Mouse (Mus musculus) stomach, embryonic 16.5 days (tissue): Measurements from ENCODE around the gene Dgcr2. TPM values are rescaled to one million over a fixed set of nuclear protein-coding genes. Genes with fewer than 3 reads are reported as not detected.

Experiments
- ATAC-seq: fragments of 200-750 bp; cut with Nextera tagmentation; 2 replicates; pipeline ENCODE4 v1.8.0; 2017; ENCODE audit warnings: moderate number of reproducible peaks, moderate TSS enrichment; ENCODE audit not compliant: insufficient read depth, low FRiP score
- H3K27ac ChIP-seq: fragments of 300-500 bp; sonication (generic); 2 replicates; pipeline ENCODE4 v1.5.1; 2014; ENCODE audit warnings: low read length
- H3K27me3 ChIP-seq: fragments of 300-500 bp; sonication (generic); 2 replicates; pipeline ENCODE4 v1.6.1; 2014; ENCODE audit warnings: low read length, control low read depth, mixed read lengths; ENCODE audit not compliant: control insufficient read depth, insufficient read depth
- H3K36me3 ChIP-seq: fragments of 300-500 bp; sonication (generic); 2 replicates; pipeline ENCODE4 v1.6.1; 2014; ENCODE audit warnings: low read length; ENCODE audit not compliant: control insufficient read depth, insufficient read depth
- H3K4me1 ChIP-seq: fragments of 300-500 bp; sonication (generic); 2 replicates; pipeline ENCODE4 v1.6.1; 2014; ENCODE audit warnings: low read length, control low read depth, mixed read lengths; ENCODE audit not compliant: control insufficient read depth, insufficient read depth
- H3K4me2 ChIP-seq: fragments of 300-500 bp; sonication (generic); 2 replicates; pipeline ENCODE4 v1.6.1; 2014; ENCODE audit warnings: low read depth, low read length, mixed read lengths
- H3K4me3 ChIP-seq: fragments of 300-500 bp; sonication (generic); replicated peaks from 2 replicates; pipeline ENCODE4 v1.5.1; 2014; ENCODE audit warnings: mild to moderate bottlenecking, low read length
- H3K9ac ChIP-seq: fragments of 300-500 bp; sonication (generic); 2 replicates; pipeline ENCODE4 v1.6.1; 2014; ENCODE audit warnings: low read length
- H3K9me3 ChIP-seq: fragments of 300-500 bp; sonication (generic); replicated peaks from 2 replicates; pipeline ENCODE4 v1.6.1; 2016; ENCODE audit warnings: low read length, control low read depth; ENCODE audit not compliant: control insufficient read depth
- WGBS: fragments of 180-500 bp; shearing (Covaris S2); extraction: QIAGEN DNeasy Blood & Tissue Kit; methylation state at CpG from one replicate; pipeline ENCODE4 v1.1.7; 2014; 5-methylcytosine and 5-hydroxymethylcytosine counted together
- polyA plus RNA-seq: library from polyadenylated mRNA; unstranded; fragments of >200 nt; fragmentation: Nextera tagmentation; extraction: Ambion mirVana; gene quantifications from 2 replicates; pipeline ENCODE4 v1.2.1, GENCODE M21; 2015

The Dgcr2 gene
- polyA plus RNA-seq, 1 experiment from 2014 or later, result 80.6 TPM

GRCm38 (mm10) chr16:17933594-17934444 lies 35.5 kb upstream of the Dgcr2 start:
- no peak overlapping the region for H3K9ac ChIP-seq
- H3K4me2 ChIP-seq, result no peak overlapping the region
- no peaks in the 10 kb centered on the region for H3K9me3 ChIP-seq
- no peaks in the 10 kb centered on the region for H3K27me3 ChIP-seq
- no peaks in the 10 kb centered on the region for H3K36me3 ChIP-seq
- H3K4me1 ChIP-seq, result peaks cover 8% of the 10 kb centered on the region
- 65% methylated on average over 9 of the region's 9 CpGs for WGBS
- no peak for ATAC-seq
- H3K27ac ChIP-seq, result no peak overlapping the region
- H3K4me3 ChIP-seq, result no peak overlapping the region

GRCm38 (mm10) chr16:17931906-17932460 lies 33.6 kb upstream of the Dgcr2 start:
- no peak overlapping the region for H3K9ac ChIP-seq
- H3K9me3 ChIP-seq, result no peaks in the 10 kb centered on the region
- H3K27me3 ChIP-seq, result no peaks in the 10 kb centered on the region
- H3K4me2 ChIP-seq, result no peak overlapping the region
- H3K4me1 ChIP-seq, result peaks cover 10% of the 10 kb centered on the region
- H3K36me3 ChIP-seq, result no peaks in the 10 kb centered on the region
- H3K27ac ChIP-seq, result no peak overlapping the region
- ATAC-seq, result no peak
- 79% methylated on average over 5 of the region's 5 CpGs for WGBS
- no peak overlapping the region for H3K4me3 ChIP-seq

- no peak overlapping the region for H3K4me3 ChIP-seq
- WGBS, result 66% methylated on average over 2 of the region's 2 CpGs
- no peak overlapping the region for H3K27ac ChIP-seq
- no peaks in the 10 kb centered on the region for H3K9me3 ChIP-seq
- H3K9ac ChIP-seq, result no peak overlapping the region
- H3K36me3 ChIP-seq, result peaks cover 8% of the 10 kb centered on the region; the same call in 1 of the 2 replicates
- H3K4me2 ChIP-seq, result no peak overlapping the region
- H3K27me3 ChIP-seq, result no peaks in the 10 kb centered on the region
- peaks cover 15% of the 10 kb centered on the region for H3K4me1 ChIP-seq
- no peak for ATAC-seq
These were observed 31.3 kb upstream of the Dgcr2 start for GRCm38 (mm10) chr16:17929631-17930030.

- Histone ChIP-seq H3K27me3 (no peaks in the 10 kb centered on the region), H3K9me3 (no peaks in the 10 kb centered on the region), H3K4me3 (no peak overlapping the region), H3K9ac (no peak overlapping the region), H3K4me2 (0 out of 2 replicates have a peak overlapping the region, but pooled peaks have one; percentile 97), H3K4me1 (peaks cover 15% of the 10 kb centered on the region), H3K36me3 (peaks cover 8% of the 10 kb centered on the region; the same call in 1 of the 2 replicates), H3K27ac (peak overlapping the region; percentile 88)
- 23% methylated on average over 2 of the region's 2 CpGs for WGBS
- ATAC-seq, result no peak
These were observed 30.8 kb upstream of the Dgcr2 start for GRCm38 (mm10) chr16:17929211-17929610.

GRCm38 (mm10) chr16:17928627-17929104 lies 30.3 kb upstream of the Dgcr2 start:
- peak overlapping the region; percentile 88 for H3K27ac ChIP-seq
- H3K27me3 ChIP-seq, result no peaks in the 10 kb centered on the region
- peak; percentile 63 for ATAC-seq
- H3K4me3 ChIP-seq, result peak overlapping the region; percentile 95
- WGBS, result under 1% methylated on average over 9 of the region's 9 CpGs
- H3K9ac ChIP-seq, result peak overlapping the region; percentile 92
- peak overlapping the region; percentile 97 for H3K4me2 ChIP-seq
- H3K36me3 ChIP-seq, result peaks cover 8% of the 10 kb centered on the region; the same call in 1 of the 2 replicates
- H3K4me1 ChIP-seq, result peaks cover 15% of the 10 kb centered on the region
- no peaks in the 10 kb centered on the region for H3K9me3 ChIP-seq

- Histone ChIP-seq H3K4me1 (peaks cover 16% of the 10 kb centered on the region), H3K36me3 (peaks cover 8% of the 10 kb centered on the region; the same call in 1 of the 2 replicates), H3K27ac (peak within 1 kb of the TSS; percentile 88), H3K4me2 (peak within 1 kb of the TSS; percentile 97), H3K27me3 (no peaks in the 10 kb centered on the region), H3K9me3 (no peaks in the 10 kb centered on the region), H3K9ac (peak within 1 kb of the TSS; percentile 92), H3K4me3 (peak within 1 kb of the TSS; percentile 95)
- 0% methylated on average over 40 of the region's 47 CpGs for WGBS
- ATAC-seq, result peak; percentile 83
These were observed 29.8 kb upstream of the Dgcr2 start, which contains the start of gene Slc25a1 for GRCm38 (mm10) chr16:17928087-17928580. Gene Slc25a1, minus strand, starts transcription at chr16:17928219.

- peak overlapping the region; percentile 88 for H3K27ac ChIP-seq
- peaks cover 22% of the 10 kb centered on the region for H3K4me1 ChIP-seq
- peak overlapping the region; percentile 92 for H3K9ac ChIP-seq
- peaks cover 8% of the 10 kb centered on the region; the same call in 1 of the 2 replicates for H3K36me3 ChIP-seq
- WGBS, result under 1% methylated on average over 69 of the region's 72 CpGs
- H3K9me3 ChIP-seq, result no peaks in the 10 kb centered on the region
- no peaks in the 10 kb centered on the region for H3K27me3 ChIP-seq
- peak overlapping the region; percentile 95 for H3K4me3 ChIP-seq
- peak; percentile 22 for ATAC-seq
- peak overlapping the region; percentile 97 for H3K4me2 ChIP-seq
These were observed 29.2 kb upstream of the Dgcr2 start for GRCm38 (mm10) chr16:17927351-17928082.

GRCm38 (mm10) chr16:17922163-17922538 lies 23.8 kb upstream of the Dgcr2 start:
- ATAC-seq, result 0 out of 2 replicates have a peak, but pooled peaks have one; percentile 1

More at GRCm38 (mm10) chr16:17922163-17922538, 23.8 kb upstream of the Dgcr2 start:
- Histone ChIP-seq H3K9me3 (no peaks in the 10 kb centered on the region), H3K4me3 (peak overlapping the region; percentile 60), H3K27ac (peak overlapping the region; percentile 34), H3K4me1 (peaks cover 23% of the 10 kb centered on the region), H3K27me3 (peaks cover 17% of the 10 kb centered on the region), H3K36me3 (peaks cover 8% of the 10 kb centered on the region; the same call in 1 of the 2 replicates), H3K9ac (peak overlapping the region; percentile 76), H3K4me2 (peak overlapping the region; percentile 91)
- under 1% methylated on average over 14 of the region's 14 CpGs for WGBS
